Mouse (Mus musculus) E14TG2a.4 (cell line): ENCODE data around the gene Ptch1.

Experiments used
- CTCF ChIP-seq: conservative IDR thresholded peaks from 2 replicates; pipeline ENCODE4 v1.5.1; 2014; ENCODE audit warnings: low read length
- NANOG ChIP-seq: IDR thresholded peaks from 2 replicates; pipeline ENCODE4 v1.6.1; 2014; ENCODE audit warnings: borderline replicate concordance, low read length, mixed read lengths

- no peak for TF ChIP-seq NANOG
- TF ChIP-seq CTCF: no peak
Measured at GRCm38 (mm10) chr13:63562972-63563780, 10.2 kb downstream of the Ptch1 start.
